Mouse (Mus musculus): ENCODE data around the gene Slc16a8.
A peak's percentile ranks its signal among the peaks of the same experiment; 100 is the strongest.

The Slc16a8 gene

GRCm38 (mm10) chr15:79254661-79255060 lies at the start of gene Slc16a8:
Slc16a8 (minus strand) TSS chr15:79254761.
- DNase-seq (ENCODE audit: low read depth, low spot score), result no peak

- DNase-seq (ENCODE audit: low read depth, low spot score), result no peak
Measured at GRCm38 (mm10) chr15:79303725-79304124, 49.2 kb upstream of the Slc16a8 start.

- DNase-seq (ENCODE audit: low read depth, low spot score), result peak; percentile 85
Measured at GRCm38 (mm10) chr15:79299563-79300155, 45.1 kb upstream of the Slc16a8 start.

- no peak for DNase-seq (ENCODE audit: low read depth, low spot score)
Measured at GRCm38 (mm10) chr15:79298553-79298952, 44.0 kb upstream of the Slc16a8 start.

GRCm38 (mm10) chr15:79292779-79293178 lies 38.2 kb upstream of the Slc16a8 start:
- no peak for DNase-seq (ENCODE audit: low read depth, low spot score)

GRCm38 (mm10) chr15:79290340-79290739 lies 35.8 kb upstream of the Slc16a8 start:
- DNase-seq (ENCODE audit: low read depth, low spot score), result no peak

GRCm38 (mm10) chr15:79289441-79289840 lies 34.9 kb upstream of the Slc16a8 start:
- no peak for DNase-seq (ENCODE audit: low read depth, low spot score)

- no peak for DNase-seq (ENCODE audit: low read depth, low spot score)
Measured at GRCm38 (mm10) chr15:79288387-79288786, 33.8 kb upstream of the Slc16a8 start.

- DNase-seq (ENCODE audit: low read depth, low spot score), result no peak
Measured at GRCm38 (mm10) chr15:79287091-79287490, 32.5 kb upstream of the Slc16a8 start.

GRCm38 (mm10) chr15:79286141-79286540 lies 31.6 kb upstream of the Slc16a8 start:
- no peak for DNase-seq (ENCODE audit: low read depth, low spot score)

GRCm38 (mm10) chr15:79285399-79285798 lies 30.8 kb upstream of the Slc16a8 start, which contains the start of gene Baiap2l2:
Baiap2l2 (minus strand) TSS chr15:79285537.
- DNase-seq (ENCODE audit: low read depth, low spot score), result no peak

GRCm38 (mm10) chr15:79283371-79283770 lies 28.8 kb upstream of the Slc16a8 start:
- no peak for DNase-seq (ENCODE audit: low read depth, low spot score)

- no peak for DNase-seq (ENCODE audit: low read depth, low spot score)
Measured at GRCm38 (mm10) chr15:79282434-79282833, 27.9 kb upstream of the Slc16a8 start.

GRCm38 (mm10) chr15:79281389-79281788 lies 26.8 kb upstream of the Slc16a8 start:
- peak; percentile 56 for DNase-seq (ENCODE audit: low read depth, low spot score)

GRCm38 (mm10) chr15:79280850-79281249 lies 26.3 kb upstream of the Slc16a8 start:
- DNase-seq (ENCODE audit: low read depth, low spot score), result peak; percentile 18

- DNase-seq (ENCODE audit: low read depth, low spot score), result peak; percentile 46
Measured at GRCm38 (mm10) chr15:79280209-79280608, 25.6 kb upstream of the Slc16a8 start.

GRCm38 (mm10) chr15:79277728-79278127 lies 23.2 kb upstream of the Slc16a8 start:
- DNase-seq (ENCODE audit: low read depth, low spot score), result no peak

GRCm38 (mm10) chr15:79273020-79273419 lies 18.5 kb upstream of the Slc16a8 start:
- no peak for DNase-seq (ENCODE audit: low read depth, low spot score)

- peak; percentile 47 for DNase-seq (ENCODE audit: low read depth, low spot score)
Measured at GRCm38 (mm10) chr15:79271124-79271746, 16.7 kb upstream of the Slc16a8 start.

GRCm38 (mm10) chr15:79270317-79271123 lies 16.0 kb upstream of the Slc16a8 start:
- no peak for DNase-seq (ENCODE audit: low read depth, low spot score)

- no peak for DNase-seq (ENCODE audit: low read depth, low spot score)
Measured at GRCm38 (mm10) chr15:79268521-79268920, 14.0 kb upstream of the Slc16a8 start.

- DNase-seq (ENCODE audit: low read depth, low spot score), result no peak
Measured at GRCm38 (mm10) chr15:79265384-79265783, 10.8 kb upstream of the Slc16a8 start.

GRCm38 (mm10) chr15:79263726-79264125 lies 9.2 kb upstream of the Slc16a8 start:
- no peak for DNase-seq (ENCODE audit: low read depth, low spot score)
